Mouse (Mus musculus) heart, embryonic 13.5 days (tissue): ENCODE measurements around the gene Tbc1d23. TPM values are rescaled to one million over a fixed set of nuclear protein-coding genes. Genes with fewer than 3 reads are reported as not detected.
"Not testable (repeated sequence)": the region's sequence is repeated elsewhere in the genome, so short reads cannot be mapped to it uniquely, and the experiment has no call there.

Source experiments
- ATAC-seq: fragments of 200-750 bp; cut with Nextera tagmentation; 2 replicates; pipeline ENCODE4 v1.8.0; 2017; ENCODE audit warnings: moderate TSS enrichment; ENCODE audit not compliant: insufficient number of reproducible peaks, low FRiP score, low TSS enrichment; ENCODE audit errors: extremely low read depth
- H3K27ac ChIP-seq: fragments of 300-500 bp; sonication (generic); replicated peaks from 2 replicates; pipeline ENCODE4 v1.5.1; 2015; ENCODE audit warnings: moderate library complexity, mild to moderate bottlenecking, inconsistent platforms
- H3K27me3 ChIP-seq: fragments of 300-500 bp; sonication (generic); replicated peaks from 2 replicates; pipeline ENCODE4 v1.6.1; 2015; ENCODE audit warnings: mild to moderate bottlenecking, inconsistent platforms
- H3K36me3 ChIP-seq: fragments of 300-500 bp; sonication (generic); 2 replicates; pipeline ENCODE4 v1.6.1; 2015; ENCODE audit warnings: mild to moderate bottlenecking, inconsistent platforms
- H3K4me1 ChIP-seq: fragments of 300-500 bp; sonication (generic); 2 replicates; pipeline ENCODE4 v1.6.1; 2015; ENCODE audit warnings: inconsistent platforms
- H3K4me2 ChIP-seq: fragments of 300-500 bp; sonication (generic); 2 replicates; pipeline ENCODE4 v1.6.1; 2015; ENCODE audit warnings: inconsistent platforms, mild to moderate bottlenecking, moderate library complexity
- H3K4me3 ChIP-seq: fragments of 300-500 bp; sonication (generic); 2 replicates; pipeline ENCODE4 v1.5.1; 2015; ENCODE audit warnings: moderate library complexity, mild to moderate bottlenecking, inconsistent platforms
- H3K9ac ChIP-seq: fragments of 300-500 bp; sonication (generic); 2 replicates; pipeline ENCODE4 v1.6.1; 2015; ENCODE audit warnings: inconsistent platforms, mild to moderate bottlenecking, moderate library complexity
- H3K9me3 ChIP-seq: fragments of 300-500 bp; sonication (generic); 2 replicates; pipeline ENCODE4 v1.6.1; 2016; ENCODE audit warnings: inconsistent platforms
- WGBS: fragments of 180-500 bp; shearing (Covaris S2); methylation state at CpG from one replicate; pipeline ENCODE4 v1.1.7; 2015; ENCODE audit warnings: mixed read lengths; 5-methylcytosine and 5-hydroxymethylcytosine counted together
- polyA plus RNA-seq: library from polyadenylated mRNA; unstranded; fragments of >200 nt; fragmentation: Nextera tagmentation; extraction: Ambion mirVana; gene quantifications from 2 replicates; pipeline ENCODE4 v1.2.1, GENCODE M21; 2015

Tbc1d23 gene
- polyA plus RNA-seq, 1 experiment from 2014 or later, result 20.2 TPM

GRCm38 (mm10) chr16:57175751-57176150, 55.6 kb downstream of the Tbc1d23 start:
- no peak for ATAC-seq
- no peak overlapping the region for H3K4me2 ChIP-seq
- no peaks in the 10 kb centered on the region for H3K27me3 ChIP-seq
- H3K36me3 ChIP-seq, result peaks cover 73% of the 10 kb centered on the region
- H3K4me3 ChIP-seq, result no peak overlapping the region
- no peak overlapping the region for H3K9ac ChIP-seq
- H3K9me3 ChIP-seq, result 0 out of 2 replicates have a peak, but pooled peaks cover 3% of the 10 kb centered on the region
- WGBS, result 73% methylated on average over 2 of the region's 2 CpGs
- H3K4me1 ChIP-seq, result 0 out of 2 replicates have a peak, but pooled peaks cover 3% of the 10 kb centered on the region
- H3K27ac ChIP-seq, result no peak overlapping the region

DNA sequence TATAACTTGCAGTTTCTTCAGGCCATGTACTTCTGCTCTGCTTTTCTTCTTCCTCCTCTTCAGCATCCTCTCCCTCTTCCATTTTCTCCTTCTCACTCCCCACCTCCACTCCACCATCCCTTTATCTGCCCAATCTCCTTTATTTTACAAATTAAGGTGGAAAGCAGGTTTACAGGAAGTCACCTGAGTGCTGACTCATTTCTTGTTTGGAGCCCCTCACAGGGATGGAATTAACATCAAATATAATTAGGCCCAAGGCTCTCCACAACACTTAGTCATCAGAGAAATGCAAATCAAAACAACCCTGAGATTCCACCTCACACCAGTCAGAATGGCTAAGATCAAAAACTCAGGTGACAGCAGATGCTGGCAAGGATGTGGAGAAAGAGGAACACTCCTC, 56.8 kb downstream of the Tbc1d23 start:
- H3K9ac ChIP-seq, ATAC-seq, H3K4me3 ChIP-seq, H3K9me3 ChIP-seq, H3K4me2 ChIP-seq, H3K4me1 ChIP-seq, H3K27ac ChIP-seq, H3K27me3 ChIP-seq: not testable (repeated sequence)
- H3K36me3 ChIP-seq, result peaks cover 75% of the 10 kb centered on the region

DNA sequence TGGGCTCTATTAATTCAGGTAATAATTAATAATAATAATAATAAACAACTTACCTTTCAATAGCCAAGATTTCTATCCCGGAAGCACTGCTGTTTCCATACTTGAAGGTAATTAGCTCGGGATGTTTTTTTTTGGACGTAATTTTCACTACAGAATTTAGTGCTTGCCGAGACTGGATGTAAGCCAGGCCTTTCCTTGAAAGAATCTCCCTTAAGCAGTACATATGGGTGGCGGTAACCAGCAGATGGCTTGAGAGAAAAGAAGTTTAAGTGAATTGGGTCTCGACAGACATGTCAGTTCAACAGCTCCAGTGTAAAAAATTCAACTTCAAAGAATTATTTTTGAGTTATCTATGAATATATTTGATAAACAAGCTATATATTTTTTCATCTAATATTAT, 59.7 kb downstream of the Tbc1d23 start:
- Histone ChIP-seq H3K4me2 (no peak overlapping the region), H3K9me3 (0 out of 2 replicates have a peak, but pooled peaks cover under 1% of the 10 kb centered on the region), H3K4me1 (peaks cover 8% of the 10 kb centered on the region), H3K36me3 (peaks cover 61% of the 10 kb centered on the region), H3K9ac (no peak overlapping the region), H3K27ac (no peak overlapping the region), H3K27me3 (no peaks in the 10 kb centered on the region), H3K4me3 (no peak overlapping the region)
- ATAC-seq, result no peak
- WGBS, result 85% methylated on average over 6 of the region's 6 CpGs

GRCm38 (mm10) chr16:57171161-57171560, 60.1 kb downstream of the Tbc1d23 start:
- no peak overlapping the region for H3K9ac ChIP-seq
- no peaks in the 10 kb centered on the region for H3K27me3 ChIP-seq
- no peak overlapping the region for H3K4me3 ChIP-seq
- H3K27ac ChIP-seq, result no peak overlapping the region
- H3K4me1 ChIP-seq, result peaks cover 12% of the 10 kb centered on the region
- H3K9me3 ChIP-seq, result no peaks in the 10 kb centered on the region
- H3K4me2 ChIP-seq, result no peak overlapping the region
- 88% methylated on average over 8 of the region's 8 CpGs for WGBS
- no peak for ATAC-seq
- H3K36me3 ChIP-seq, result peaks cover 57% of the 10 kb centered on the region

DNA sequence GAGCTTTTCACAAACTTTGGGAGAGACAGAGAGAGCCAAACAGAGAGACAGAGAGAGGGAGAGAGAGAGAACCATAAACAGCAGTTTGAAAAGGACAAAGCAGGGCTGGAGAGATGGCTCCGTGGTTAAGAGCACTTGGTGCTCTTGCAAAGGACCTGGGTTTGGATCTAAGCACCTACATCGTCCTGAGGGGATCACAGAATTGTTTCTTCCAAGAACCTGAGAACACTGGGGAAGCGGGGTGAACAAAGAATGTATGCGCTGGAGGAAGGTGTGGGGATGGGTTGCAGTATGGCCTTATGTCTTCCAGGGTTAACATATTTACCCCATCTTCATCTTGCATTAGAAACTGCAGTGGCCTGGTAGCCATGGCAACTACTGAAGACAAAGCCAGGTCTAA, 63.1 kb downstream of the Tbc1d23 start:
- H3K36me3 ChIP-seq, result peaks cover 56% of the 10 kb centered on the region
- 72% methylated on average over 4 of the region's 4 CpGs for WGBS
- no peaks in the 10 kb centered on the region for H3K27me3 ChIP-seq
- no peak overlapping the region for H3K4me3 ChIP-seq
- H3K9ac ChIP-seq, result no peak overlapping the region
- peaks cover 18% of the 10 kb centered on the region for H3K4me1 ChIP-seq
- ATAC-seq, result no peak
- no peak overlapping the region for H3K4me2 ChIP-seq
- H3K9me3 ChIP-seq, result no peaks in the 10 kb centered on the region
- H3K27ac ChIP-seq, result no peak overlapping the region

DNA sequence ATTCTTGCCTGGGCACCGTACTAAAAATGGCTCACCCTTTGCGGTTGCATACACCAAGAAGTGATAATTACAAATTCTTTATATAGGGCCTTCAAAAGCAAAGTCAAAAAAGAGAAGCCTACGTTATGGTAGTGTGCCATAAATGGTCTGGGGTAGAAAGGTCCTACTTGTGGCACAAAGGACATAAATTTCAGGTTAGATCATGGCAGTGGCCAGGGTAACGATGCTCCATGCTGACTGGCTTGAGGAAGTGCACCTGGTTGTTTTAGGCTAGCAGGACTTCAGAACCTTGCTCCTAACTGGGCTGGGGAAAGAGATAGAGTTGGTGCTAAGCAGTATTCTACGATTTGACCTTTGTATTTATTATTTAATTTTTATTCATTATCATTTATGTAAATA, 63.8 kb downstream of the Tbc1d23 start:
- ATAC-seq, result no peak
- WGBS, result 27% methylated on average over 5 of the region's 5 CpGs
- Histone ChIP-seq H3K27ac (peak overlapping the region; percentile 93), H3K9me3 (no peaks in the 10 kb centered on the region), H3K4me2 (peak overlapping the region; percentile 86), H3K9ac (peak overlapping the region; percentile 93), H3K4me3 (peak overlapping the region; percentile 91), H3K4me1 (peaks cover 18% of the 10 kb centered on the region), H3K36me3 (peaks cover 57% of the 10 kb centered on the region), H3K27me3 (no peaks in the 10 kb centered on the region)

DNA sequence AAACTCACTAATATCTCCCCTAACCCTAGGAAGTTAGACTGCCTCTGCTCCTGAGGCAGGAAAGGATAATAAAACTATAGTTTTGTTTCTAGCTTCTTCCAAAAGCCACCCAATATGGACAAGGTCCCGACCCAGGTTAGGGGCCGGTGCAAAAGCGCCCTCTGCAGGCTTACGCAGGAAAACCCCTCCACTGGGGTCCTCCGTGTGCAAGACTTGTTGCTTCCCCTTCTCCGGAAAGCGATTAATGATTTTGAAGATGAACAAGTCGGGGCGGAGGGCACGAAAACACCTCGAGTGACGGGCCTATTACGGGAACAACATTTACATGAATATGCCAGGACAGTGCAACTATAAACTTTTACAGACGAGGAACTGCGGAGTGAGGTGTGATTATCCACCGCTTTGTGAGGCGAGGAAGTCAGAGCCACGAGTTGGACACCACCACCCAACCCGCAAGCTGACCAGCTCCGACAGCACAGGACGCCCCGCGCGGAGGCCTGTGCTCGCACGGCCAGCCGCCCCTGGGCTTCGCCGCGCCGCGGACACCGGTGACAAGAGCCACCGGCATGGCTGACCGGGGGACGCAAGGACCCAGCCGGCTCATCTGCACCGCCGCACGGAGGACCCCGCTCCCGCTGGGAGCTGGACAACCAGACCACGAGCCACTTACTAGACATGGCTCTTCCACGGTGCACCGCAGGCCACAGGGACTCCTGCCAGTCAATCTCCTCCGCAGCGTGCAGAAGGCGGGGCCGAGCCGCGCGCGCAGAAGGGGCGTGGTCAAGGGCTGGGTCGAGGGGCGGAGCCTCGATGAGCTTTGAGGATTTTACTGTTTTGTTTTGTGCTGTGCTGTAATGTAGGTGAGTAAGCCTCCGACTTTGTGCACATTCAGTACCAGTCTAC, 64.4 kb downstream of the Tbc1d23 start, which contains the start of gene Nit2:
TSS of gene Nit2 (minus strand) at position 731 of the 903 bp plus-strand sequence.
- Histone ChIP-seq H3K27ac (peak within 1 kb of the TSS; percentile 93), H3K4me1 (peaks cover 18% of the 10 kb centered on the region), H3K9ac (peak within 1 kb of the TSS; percentile 93), H3K36me3 (peaks cover 57% of the 10 kb centered on the region), H3K9me3 (no peaks in the 10 kb centered on the region), H3K27me3 (no peaks in the 10 kb centered on the region), H3K4me2 (peak within 1 kb of the TSS; percentile 86), H3K4me3 (peak within 1 kb of the TSS; percentile 91)
- ATAC-seq, result peak; percentile 97
- WGBS, result under 1% methylated on average over 58 of the region's 58 CpGs

- 71% methylated on average over 6 of the region's 6 CpGs for WGBS
- peak overlapping the region; percentile 93 for H3K9ac ChIP-seq
- H3K4me1 ChIP-seq, result peaks cover 18% of the 10 kb centered on the region
- H3K9me3 ChIP-seq, result no peaks in the 10 kb centered on the region
- peaks cover 59% of the 10 kb centered on the region for H3K36me3 ChIP-seq
- H3K4me3 ChIP-seq, result peak overlapping the region; percentile 91
- H3K4me2 ChIP-seq, result peak overlapping the region; percentile 86
- H3K27me3 ChIP-seq, result no peaks in the 10 kb centered on the region
- H3K27ac ChIP-seq, result peak overlapping the region; percentile 93
- no peak for ATAC-seq
Measured at GRCm38 (mm10) chr16:57166086-57166485, 65.2 kb downstream of the Tbc1d23 start.

DNA sequence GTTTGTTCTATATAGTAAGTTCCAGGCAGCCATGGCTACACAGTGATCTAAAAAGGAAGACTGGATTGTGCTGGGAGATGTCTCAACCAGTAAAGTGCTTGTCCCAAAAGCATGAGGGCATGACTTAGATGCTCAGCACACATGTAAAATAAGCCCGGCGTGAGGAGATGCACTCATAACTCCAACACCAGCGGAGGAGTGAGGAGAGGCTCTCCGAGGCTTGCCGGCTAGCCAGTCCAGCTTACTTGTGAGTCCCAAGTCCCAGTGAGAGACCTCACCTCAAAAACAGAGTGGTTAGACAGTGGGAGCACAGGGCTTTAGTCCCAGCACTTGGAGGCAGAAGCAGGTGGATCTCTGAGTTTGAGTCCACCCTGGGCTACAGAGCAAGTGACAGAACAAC, 66.1 kb downstream of the Tbc1d23 start:
- Histone ChIP-seq H3K9ac (no peak overlapping the region), H3K27me3 (no peaks in the 10 kb centered on the region), H3K9me3 (no peaks in the 10 kb centered on the region), H3K4me1 (peaks cover 18% of the 10 kb centered on the region), H3K36me3 (peaks cover 60% of the 10 kb centered on the region), H3K4me3 (no peak overlapping the region), H3K4me2 (no peak overlapping the region), H3K27ac (no peak overlapping the region)
- 96% methylated on average over 5 of the region's 5 CpGs for WGBS
- no peak for ATAC-seq

GRCm38 (mm10) chr16:57163694-57164093, 67.6 kb downstream of the Tbc1d23 start:
- Histone ChIP-seq H3K9me3 (no peaks in the 10 kb centered on the region), H3K9ac (no peak overlapping the region), H3K36me3 (peaks cover 65% of the 10 kb centered on the region), H3K4me1 (peaks cover 18% of the 10 kb centered on the region), H3K27me3 (no peaks in the 10 kb centered on the region), H3K4me2 (no peak overlapping the region), H3K27ac (no peak overlapping the region), H3K4me3 (no peak overlapping the region)
- ATAC-seq, result no peak
- WGBS, result 83% methylated on average over 1 of the region's 1 CpGs

- Histone ChIP-seq H3K9ac (no peak overlapping the region), H3K4me3 (no peak overlapping the region), H3K27ac (no peak overlapping the region), H3K4me2 (no peak overlapping the region), H3K4me1 (peaks cover 16% of the 10 kb centered on the region), H3K9me3 (no peaks in the 10 kb centered on the region), H3K27me3 (no peaks in the 10 kb centered on the region), H3K36me3 (peaks cover 69% of the 10 kb centered on the region)
- ATAC-seq, result no peak
- WGBS, result 89% methylated on average over 5 of the region's 5 CpGs
Measured at GRCm38 (mm10) chr16:57162841-57163240, 68.5 kb downstream of the Tbc1d23 start.

DNA sequence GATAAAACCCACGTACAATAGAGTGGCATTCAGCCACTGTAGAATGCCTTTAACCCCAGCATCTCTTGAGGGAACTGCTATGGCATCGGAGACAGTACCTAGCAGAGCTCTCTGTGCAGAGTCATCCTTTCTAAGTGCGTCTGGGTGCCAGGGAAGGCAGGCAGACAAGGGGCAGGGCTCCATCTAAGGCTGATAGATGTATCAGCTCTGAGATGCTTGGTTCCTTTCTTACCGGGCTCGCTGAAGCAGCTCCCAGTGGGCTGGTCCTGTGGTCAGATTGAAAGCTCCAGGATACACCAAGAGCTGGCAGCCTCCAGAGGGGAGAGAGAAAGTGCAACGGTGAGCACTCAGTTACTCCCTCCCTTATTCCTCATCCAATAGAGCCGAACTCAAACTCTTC, 71.5 kb downstream of the Tbc1d23 start:
- no peak overlapping the region for H3K9ac ChIP-seq
- H3K4me1 ChIP-seq, result no peaks in the 10 kb centered on the region; the same call in 1 of the 2 replicates
- 54% methylated on average over 7 of the region's 7 CpGs for WGBS
- H3K4me2 ChIP-seq, result no peak overlapping the region
- H3K27me3 ChIP-seq, result no peaks in the 10 kb centered on the region
- H3K36me3 ChIP-seq, result peaks cover 92% of the 10 kb centered on the region
- no peak for ATAC-seq
- no peaks in the 10 kb centered on the region for H3K9me3 ChIP-seq
- H3K4me3 ChIP-seq, result no peak overlapping the region
- no peak overlapping the region for H3K27ac ChIP-seq
